Mouse (Mus musculus) liver, adult 2 months (tissue): ENCODE measurements at regions not wholly inside any gene's neighbourhood (a gene's known extent, or its start where the extent isn't known, plus 50 kb on each side); places are given as distances from the start of the nearest gene placed in this dataset.

Experiments
- CTCF ChIP-seq: fragments of 200-500 bp; IDR thresholded peaks from 2 replicates; pipeline ENCODE4 v1.5.1; 2011; ENCODE audit warnings: low read depth, low read length, control low read depth
- POLR2A ChIP-seq: fragments of 200-500 bp; IDR thresholded peaks from 2 replicates; pipeline ENCODE4 v1.6.1; 2011; ENCODE audit warnings: low read length, control low read depth; ENCODE audit not compliant: insufficient read depth; ENCODE audit errors: extremely low read depth

- TF ChIP-seq POLR2A (no peak), CTCF (no peak)
These were observed 65.4 kb downstream of the Cartpt start for GRCm38 (mm10) chr13:99835518-99835917.
